Mouse (Mus musculus): ENCODE results near the gene Crygb.
A peak's percentile ranks its signal among the peaks of the same experiment; 100 is the strongest.

The Crygb gene

DNA sequence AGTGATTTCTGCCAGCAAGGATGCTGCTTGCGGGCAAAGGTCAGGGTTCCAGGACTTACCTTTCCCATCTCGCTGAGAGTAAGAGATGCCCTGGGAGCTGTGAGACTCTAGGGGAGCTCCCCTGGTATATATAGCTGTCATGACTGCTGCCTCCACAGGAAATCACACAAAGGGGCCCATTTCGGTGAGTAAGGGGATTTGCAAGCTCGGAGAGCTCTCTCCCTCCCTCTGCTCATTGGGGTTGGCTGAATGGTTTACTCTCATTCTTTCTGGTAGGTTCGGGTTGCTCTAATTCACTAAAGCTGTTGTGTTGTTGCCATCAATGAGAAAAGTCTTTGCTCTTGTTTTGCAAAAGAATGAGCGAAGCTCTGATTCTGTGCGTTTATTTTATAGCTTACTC lies at the start of gene Crygb:
Gene Crygb (minus strand): TSS at position 101 of the 400 bp plus-strand sequence.
- DNase-seq (ENCODE audit: low read depth, low spot score) = no peak

DNA sequence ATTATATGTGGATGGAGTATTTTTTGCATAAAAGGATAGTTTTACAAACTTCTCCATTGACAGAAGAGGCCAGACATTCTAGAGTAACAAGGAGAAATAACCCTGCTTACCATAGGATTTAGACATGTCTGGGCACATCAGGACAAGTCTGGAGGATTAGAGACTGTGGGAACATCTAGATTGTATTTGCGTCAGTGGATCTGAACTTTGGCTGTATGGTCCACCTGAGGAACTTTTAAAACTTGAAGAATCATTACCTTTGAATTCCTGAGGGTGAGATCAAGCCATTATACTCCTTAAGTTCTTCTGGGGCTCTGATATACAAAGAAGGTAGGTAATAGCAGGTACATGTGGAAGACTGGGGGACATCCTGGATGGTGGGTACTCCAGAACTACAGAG lies 49.6 kb upstream of the Crygb start:
- DNase-seq (ENCODE audit: low read depth, low spot score) = no peak

DNA sequence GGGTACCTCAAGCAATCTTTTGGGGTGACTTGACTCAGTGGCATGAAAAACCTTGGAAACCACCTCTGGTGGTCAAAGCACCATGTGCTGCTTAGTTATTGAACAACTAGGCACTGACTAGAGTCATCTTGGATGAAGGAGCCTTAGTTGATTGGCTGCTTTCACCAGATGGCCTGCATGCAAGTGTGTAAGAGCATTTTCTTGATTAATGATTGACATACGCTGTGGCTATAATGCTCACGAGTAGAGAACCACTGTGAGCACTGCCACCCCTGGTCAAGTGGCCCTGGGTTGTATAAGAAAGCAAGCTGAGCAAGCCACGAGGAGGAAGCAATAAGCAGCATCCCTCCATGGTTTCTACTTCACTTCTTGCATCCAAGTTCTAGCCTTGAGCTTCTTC lies 48.1 kb upstream of the Crygb start:
- DNase-seq (ENCODE audit: low read depth, low spot score) = no peak

DNA sequence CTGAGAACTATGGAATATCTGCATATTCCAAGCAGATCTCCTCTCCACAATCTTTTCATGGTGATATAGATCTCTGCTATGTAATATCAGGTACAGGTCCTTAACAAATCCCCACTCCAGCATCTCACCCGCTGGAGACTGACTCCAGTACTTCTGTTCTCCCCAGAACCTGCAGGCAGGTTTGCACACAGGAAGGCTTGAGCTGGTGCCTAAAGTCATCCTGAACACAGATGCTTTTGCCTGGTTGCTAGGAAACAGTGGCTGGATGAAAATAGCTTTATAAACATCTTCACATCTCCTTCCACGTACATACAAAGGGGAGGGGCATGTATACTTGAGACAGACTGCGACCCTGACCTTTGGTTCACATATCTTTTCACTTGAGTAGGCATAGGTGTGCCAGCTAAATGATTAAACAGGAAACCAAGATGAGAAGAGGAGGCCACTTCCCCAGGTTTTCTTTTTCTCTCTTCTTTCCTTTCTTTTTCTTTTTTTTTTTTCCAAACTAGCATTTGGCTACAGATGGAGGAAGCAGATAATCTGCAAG lies 47.6 kb upstream of the Crygb start:
- DNase-seq (ENCODE audit: low read depth, low spot score) = no peak

DNA sequence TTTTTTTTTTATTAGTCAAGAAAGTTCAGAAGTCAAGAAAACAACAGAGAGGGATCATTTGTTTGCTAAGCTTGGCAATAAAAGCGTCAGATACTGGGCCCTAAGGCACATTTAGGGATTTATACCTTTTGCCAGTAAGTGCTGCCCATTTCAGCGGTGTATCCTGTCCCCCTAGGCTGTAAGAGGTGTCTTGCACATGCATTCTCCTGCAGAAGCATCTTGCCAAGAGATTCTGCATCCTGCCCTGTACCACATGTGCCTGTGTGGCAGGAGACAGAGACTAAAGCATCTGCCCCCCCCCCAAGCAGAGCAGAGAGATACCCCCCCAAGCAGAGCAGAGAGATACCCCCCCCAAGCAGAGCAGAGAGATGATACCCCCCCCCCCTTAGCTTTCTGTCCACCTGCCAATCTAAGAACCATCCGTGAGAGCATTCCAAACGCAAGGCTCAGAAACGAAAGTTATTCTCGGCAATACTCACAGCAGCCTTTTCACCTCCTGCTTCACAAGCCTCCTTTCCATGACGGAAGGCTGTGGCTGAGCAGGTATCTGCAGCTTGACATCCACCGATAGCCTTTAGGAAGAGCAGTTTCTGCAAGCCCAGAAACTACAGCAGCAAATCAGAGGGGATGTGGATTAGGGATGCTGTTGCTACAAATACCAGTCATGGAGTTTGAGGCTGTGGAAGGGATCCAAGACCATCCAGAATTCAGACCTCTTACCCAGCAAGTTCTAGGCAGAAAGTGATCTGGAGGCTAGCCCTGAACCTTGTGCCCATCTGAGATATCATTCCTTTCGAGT lies 40.7 kb upstream of the Crygb start, which contains the start of gene D630023F18Rik:
Gene D630023F18Rik (minus strand): TSS at position 641 of the 799 bp plus-strand sequence.
- no peak for DNase-seq (ENCODE audit: low read depth, low spot score)

DNA sequence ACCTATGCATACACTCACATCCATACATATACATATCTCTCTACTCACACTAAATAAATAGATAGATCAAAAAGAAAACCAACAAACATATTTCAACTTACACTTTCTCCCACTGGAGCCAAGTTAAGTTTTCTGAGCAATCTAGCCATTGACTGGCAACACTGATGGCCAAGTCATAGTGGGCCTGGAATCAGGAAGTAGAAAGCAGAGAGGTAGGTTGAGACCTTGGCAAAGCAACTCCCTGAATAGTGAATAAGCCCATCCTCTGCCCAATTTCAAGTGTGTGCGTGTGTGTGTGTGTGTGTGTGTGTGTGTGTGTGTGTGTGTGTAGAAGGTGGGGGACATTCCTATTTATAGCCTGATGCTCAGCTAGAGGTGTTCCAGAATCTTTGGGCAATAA lies 37.4 kb upstream of the Crygb start, which contains the start of gene Gm28845:
Gene Gm28845 (minus strand): TSS at position 121 of the 400 bp plus-strand sequence.
- no peak for DNase-seq (ENCODE audit: low read depth, low spot score)

DNA sequence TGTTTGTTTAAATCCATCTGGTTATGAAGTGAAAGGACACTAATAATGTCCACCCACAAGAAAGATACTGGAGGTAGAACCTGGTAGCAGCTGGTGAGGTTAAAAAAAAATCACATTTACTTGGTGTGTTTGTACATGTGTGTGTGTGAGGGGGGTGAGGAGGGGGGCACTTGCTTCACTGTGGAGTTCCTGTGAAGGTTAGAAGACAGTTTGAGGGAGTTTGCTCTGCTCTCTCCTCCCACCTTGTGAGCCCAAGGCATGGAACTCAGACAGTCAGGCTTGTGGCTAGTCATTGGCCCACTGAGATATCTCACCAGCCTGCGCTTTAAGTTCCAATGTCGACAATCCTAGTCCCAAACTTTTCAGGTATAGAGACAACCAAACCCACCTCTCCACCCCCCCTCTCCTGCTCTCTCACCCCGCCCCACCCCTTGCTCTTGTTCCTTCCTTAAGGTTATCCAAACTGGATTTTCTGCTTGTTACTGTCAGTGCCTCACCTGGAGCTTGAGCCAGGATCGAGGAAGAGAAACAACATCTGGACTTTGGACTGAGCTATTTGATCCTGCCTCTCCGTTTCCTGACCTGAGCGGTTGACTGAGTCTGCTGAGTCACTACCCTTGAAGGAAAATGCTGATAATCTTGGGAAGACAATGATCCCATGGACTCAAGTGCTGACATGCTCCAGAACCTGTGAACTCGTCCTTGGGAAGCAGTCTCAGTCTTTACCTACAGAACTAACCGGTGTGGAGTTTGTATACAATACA lies 36.2 kb upstream of the Crygb start:
- DNase-seq (ENCODE audit: low read depth, low spot score) = no peak

DNA sequence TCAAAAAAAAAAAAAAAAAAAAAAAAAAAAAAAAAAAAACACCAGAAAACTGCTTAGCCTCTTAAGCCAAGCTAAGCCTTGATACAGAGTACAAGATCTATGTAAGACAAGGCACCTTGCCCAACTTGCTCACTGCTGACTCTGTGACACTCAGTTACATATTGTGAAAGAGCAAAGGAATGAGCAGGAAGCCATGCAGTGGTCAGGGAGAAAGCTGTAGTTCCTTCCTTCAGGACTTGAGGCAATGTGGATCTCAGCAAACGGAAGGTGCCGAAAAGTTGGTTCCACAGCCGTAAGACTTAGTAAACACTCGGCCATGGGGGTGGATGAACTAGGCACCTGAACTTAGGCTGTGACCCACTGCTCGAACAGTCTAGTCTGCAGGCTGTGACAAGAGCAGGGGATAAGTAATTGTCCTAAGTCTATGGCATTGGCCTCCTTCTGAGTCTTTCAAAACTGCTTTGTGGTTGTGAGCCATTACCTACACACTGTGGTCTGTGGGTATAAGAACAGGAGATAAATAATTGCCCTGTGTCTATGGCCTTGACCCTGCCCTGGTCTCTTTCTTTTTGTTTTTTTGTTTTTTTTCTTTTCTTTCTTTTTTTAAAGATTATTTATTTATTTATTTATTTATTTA lies 31.6 kb upstream of the Crygb start:
- no peak for DNase-seq (ENCODE audit: low read depth, low spot score)

DNA sequence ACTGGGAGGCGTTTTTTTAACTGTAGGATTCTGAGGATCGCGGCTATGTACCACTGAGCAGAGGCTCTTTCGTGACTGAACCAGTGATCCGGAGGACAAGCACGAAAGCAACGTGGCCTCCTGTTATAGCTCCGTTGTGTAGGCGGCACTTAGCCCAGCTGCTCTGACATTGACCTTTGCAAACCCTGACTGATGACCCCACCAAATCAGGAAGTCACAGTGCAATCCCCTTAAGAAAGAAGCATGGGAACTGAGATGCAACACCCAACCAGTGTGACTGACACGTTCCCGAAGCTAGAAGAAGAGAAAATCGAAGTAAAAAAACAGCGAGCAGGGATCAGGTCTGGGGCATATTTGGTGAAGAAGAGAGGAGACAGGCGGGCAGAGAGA lies 30.7 kb upstream of the Crygb start:
- DNase-seq (ENCODE audit: low read depth, low spot score) = no peak

DNA sequence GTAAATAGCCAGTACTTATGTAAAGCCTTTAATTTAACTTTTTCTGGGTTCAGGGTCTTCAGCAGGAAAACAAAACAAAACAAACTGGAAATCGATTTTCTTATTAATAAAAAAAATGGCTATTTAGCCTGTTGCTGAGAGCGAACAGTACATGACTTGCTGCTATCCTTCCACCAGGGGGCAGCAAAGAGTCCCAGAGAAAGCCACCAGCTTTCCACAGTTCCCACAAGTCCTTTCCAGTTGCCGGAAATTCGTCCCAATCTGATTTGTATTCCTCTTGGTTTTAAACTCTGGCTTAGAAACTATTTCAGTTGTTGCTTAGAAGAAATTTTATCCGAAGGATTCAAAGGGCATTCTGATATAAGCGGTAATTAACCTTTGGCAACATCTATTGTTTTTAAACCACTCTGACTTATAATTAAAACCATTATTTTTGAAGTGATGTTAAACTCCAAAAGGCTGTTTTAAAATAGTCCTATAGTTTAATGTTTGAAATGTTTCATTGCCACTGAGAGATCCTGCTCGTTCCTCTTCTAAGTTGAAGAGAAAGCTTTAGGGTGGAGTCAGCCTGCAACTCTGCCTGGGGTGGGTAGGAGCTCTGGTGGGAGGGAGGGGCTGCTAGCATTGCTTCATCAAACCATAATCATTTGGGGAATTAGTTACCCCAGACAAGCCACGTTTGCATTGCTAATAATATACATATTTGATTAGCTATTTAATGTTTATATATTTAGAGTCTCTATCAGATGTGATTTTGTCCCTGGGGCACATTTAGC lies 30.1 kb upstream of the Crygb start:
- DNase-seq (ENCODE audit: low read depth, low spot score) = peak; percentile 77

DNA sequence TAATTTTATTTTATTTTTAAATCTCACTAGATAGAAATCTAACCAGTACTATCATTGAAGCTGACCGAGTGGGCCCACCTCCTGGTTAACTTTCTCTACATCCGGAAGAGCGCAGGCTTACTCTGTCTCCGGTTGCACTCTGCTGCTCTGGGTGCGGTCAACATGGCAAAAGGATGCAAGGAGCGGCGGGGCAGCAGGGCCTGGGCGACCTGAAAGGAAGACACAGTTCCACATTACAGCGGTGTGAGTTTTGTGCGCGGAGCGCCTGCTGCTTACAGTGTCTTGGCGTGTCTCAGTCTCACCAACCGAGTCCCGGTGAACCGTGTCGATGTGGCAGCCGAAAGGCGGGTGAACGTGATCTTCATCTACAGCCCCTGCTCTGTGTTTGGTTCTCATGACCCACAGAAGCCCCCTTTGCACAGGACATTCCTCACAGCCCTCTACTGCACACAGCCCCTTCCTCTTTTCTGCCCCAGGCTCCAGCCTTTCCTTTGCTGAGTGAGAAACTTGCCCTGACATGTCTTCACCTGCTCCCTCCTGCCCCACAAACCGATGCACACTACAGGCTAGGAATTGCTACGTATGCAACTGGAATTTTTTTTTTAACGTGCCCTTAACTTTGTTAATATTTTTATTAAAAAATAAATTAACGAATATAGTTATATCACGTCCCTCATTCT lies 27.8 kb upstream of the Crygb start:
- DNase-seq (ENCODE audit: low read depth, low spot score) = no peak

DNA sequence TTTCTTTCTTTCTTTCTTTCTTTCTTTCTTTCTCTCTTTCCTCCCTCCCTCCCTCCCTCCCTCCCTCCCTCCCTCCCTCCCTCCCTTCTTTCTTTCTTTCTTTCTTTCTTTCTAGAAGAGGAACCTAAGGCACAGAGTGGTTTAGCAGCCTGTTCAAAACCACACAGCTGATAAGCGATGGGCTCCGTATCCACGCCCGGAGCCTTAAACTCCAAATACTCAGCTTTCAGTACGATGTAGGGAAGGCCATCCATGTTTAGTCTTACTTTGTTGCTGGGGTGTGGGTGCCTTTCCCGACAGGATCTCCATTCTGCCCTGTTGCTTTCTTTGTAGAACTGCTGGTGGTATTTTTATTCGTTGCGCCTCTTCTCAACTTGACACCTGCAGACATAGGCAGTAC lies 27.1 kb upstream of the Crygb start:
- DNase-seq (ENCODE audit: low read depth, low spot score) = no peak

DNA sequence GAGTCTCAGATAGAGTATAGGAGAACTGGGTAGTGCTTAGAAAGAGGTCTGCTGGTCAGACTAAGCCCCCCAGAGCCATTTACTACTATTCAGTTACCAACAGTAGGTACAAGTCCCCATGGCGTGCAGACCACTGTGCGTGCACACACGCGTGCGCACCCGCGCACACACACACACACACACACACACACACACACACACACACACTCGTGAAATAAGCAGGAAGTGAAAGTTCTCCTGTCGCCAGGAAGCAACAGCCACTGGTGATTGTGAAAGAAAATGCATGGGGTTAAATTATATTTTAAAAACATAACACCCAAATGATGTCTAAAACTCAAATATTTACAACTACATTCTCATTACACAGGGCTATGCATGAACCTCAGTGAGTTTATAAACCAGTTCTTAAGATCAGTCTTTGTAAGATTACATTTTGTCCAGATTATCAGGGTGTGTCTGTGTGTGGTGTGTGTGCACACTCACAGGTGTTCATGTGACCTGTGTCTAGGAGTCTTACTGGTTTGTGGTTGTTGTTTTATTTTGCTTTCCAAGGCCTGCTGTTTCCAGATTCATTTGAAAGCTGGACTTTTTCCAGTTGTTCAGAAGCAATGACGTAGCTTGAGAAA lies 25.7 kb upstream of the Crygb start:
- DNase-seq (ENCODE audit: low read depth, low spot score) = no peak

DNA sequence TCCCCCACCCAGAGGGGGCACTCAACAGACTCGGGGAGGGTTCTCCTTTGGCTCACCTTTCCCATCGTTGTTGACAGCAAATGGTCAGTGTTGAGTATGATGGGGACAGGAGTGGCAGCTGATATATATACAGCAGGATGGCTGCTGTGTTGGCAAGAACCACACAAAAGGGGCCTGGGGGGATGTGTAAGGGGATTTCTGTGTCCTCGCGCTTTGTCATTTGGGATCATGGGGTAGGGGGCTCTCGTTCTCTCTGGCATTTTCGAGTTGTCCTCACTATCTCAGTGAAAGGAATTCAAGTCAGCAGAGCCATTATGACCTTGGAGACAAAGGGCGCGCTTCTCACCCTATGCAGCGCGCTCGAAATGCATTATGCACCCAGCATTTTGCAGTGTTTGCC lies 21.2 kb upstream of the Crygb start, which contains the start of gene Cryga:
Gene Cryga (minus strand): TSS at position 101 of the 400 bp plus-strand sequence.
- no peak for DNase-seq (ENCODE audit: low read depth, low spot score)

DNA sequence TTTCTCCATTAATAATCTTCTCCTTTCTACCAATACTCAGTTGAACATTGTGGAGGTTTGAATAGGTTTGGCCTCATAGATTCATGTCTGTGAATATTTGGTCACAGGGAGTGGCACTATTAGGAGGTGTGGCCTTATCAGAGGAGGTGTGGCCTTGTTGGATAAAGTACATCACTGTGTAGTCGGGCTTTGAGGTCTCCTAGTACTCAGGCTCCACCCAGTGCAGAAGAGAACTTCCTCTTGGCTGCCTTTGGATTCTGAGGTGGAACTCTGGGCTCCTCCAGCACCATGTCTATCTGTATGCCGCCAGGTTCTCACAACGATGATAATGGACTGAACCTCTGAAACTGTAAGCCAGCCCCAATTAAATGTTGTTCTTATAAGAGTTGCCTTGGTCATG lies 14.9 kb upstream of the Crygb start:
- DNase-seq (ENCODE audit: low read depth, low spot score) = no peak

DNA sequence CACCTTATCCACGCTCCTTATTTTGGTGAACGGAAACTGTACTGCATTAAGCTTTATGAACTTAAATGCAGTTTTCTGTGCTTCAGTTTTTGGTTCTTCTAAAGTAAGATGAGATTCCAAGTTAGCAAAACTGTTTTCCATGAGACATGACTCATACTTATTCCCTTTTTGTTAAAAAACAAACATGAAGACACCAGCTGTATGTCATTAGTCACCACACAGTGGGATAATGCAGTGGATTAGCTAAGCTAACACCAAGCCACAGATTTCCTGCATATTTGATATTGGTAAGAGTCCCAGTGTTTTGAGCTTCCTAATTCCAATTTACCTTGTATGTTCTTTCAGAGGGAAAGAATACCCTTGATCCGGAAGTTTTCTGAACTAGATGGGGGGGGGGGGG lies 9.5 kb upstream of the Crygb start:
- DNase-seq (ENCODE audit: low read depth, low spot score) = no peak

DNA sequence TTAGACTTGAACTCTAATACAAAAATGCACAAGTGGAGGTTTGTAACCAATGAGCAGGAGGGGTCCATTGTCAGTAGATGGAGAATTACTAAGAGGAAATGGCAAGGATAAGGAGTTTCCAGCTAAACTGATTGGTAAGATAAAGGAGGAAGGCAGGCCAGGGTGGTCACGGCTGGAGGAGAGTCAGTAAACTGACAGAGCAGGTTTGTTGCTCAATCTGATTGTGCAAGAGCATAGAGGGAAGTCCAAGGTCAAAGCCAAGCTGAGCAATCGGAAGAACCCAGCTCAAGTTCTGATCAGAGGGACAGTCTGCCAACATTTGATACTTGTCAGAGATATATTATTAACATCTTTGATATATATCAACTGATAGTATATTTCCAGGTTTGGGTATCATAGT lies 8.3 kb upstream of the Crygb start:
- DNase-seq (ENCODE audit: low read depth, low spot score) = no peak

DNA sequence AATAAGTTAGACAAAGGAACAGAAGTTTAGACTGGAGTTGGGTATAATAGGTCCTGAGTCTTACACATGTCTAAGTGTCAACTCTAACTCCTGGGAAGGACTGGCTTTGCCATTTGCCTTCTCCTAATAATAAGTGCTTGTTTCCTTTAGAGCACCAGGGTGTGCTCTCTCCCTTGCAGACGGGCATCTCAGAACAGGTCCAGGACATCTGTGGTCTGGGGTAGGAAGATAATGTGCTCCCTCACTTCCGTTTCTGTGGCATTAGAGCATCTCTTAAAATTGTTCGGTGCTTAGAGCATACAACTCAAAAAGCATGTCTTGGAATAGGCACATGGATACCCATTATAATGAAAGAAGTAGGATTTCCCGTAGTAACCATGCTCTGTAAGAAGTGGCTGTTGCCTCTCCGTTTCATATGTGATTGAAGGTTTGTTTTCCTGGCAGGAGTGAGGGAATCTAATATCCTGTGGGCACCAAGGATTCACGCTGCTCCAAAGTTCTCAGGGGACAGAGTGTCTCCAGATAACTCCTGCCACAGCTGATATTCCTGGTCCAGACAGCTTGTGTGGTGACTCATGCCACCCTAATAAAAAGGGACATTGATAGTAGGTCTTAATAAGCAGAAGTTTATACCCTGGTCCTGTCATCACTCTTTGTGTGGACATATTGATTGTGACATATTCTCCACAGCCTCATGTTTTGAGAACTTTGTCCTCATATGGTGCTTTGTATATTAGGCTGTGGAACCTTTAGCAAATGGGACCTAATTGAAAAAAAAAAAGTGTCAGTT lies 6.7 kb upstream of the Crygb start:
- no peak for DNase-seq (ENCODE audit: low read depth, low spot score)

DNA sequence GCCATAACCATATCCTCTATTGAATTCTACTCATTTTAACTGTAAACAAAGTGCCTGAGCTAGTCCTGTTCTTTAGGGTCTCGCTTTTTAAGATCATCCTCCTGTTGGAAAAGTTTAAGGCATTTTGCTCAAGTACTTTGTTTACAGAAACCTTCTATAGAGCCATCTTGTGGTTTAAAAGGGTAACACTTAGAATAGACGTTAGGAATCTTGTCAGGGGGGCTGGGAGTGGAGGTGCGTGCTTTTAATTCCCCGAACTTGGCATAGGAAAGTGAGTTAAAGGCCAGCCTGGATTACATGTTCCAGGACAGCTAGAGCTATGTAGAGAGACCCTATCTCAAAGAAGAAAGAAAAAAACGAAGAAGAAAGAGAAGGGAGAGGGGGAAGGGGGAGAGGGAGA lies 6.5 kb downstream of the Crygb start:
- no peak for DNase-seq (ENCODE audit: low read depth, low spot score)

Measured in embryo, embryonic 11.5 days (tissue).